Mouse (Mus musculus) lung, adult 2 months (tissue): ENCODE measurements at regions not wholly inside any gene's neighbourhood (a gene's known extent, or its start where the extent isn't known, plus 50 kb on each side); places are given as distances from the start of the nearest gene placed in this dataset.

ENCODE experiments used
- CTCF ChIP-seq: fragments of 200-500 bp; IDR thresholded peaks from 2 replicates; pipeline ENCODE4 v1.5.1; 2011; ENCODE audit warnings: mild to moderate bottlenecking, low read length, control low read depth; ENCODE audit not compliant: insufficient read depth
- POLR2A ChIP-seq: fragments of 200-500 bp; IDR thresholded peaks from 2 replicates; pipeline ENCODE4 v1.6.1; 2011; ENCODE audit warnings: low read depth, mild to moderate bottlenecking, control low read depth, low read length, borderline replicate concordance; ENCODE audit errors: extremely low read depth

DNA sequence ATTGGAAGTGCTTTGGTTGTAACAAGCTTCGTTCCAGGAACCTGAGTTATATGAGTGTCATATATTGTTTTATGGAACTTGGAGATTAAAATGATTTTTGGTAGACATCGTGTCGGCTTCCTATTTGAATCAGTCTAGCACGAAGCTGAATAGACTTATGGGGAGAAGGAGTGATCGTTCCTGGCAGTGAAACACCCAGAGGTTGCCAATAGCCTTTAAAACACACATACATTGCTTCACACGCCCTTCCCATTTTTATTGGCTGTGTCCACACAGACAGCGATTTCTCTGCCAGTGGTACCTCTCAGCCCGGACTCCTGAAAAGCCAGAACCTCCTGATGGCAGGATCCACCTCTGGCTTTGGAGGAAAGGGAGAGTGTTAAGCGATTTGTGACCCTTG is 57.0 kb upstream of the Daam1 start:
- TF ChIP-seq CTCF (no peak), POLR2A (no peak)
